Mouse (Mus musculus): ENCODE measurements around the gene Plin1.

- TF ChIP-seq CTCF (IDR thresholded peaks at IDR 0.05; ENCODE audit: low read depth, low read length), result no peak
- no peak for TF ChIP-seq POLR2A (IDR thresholded peaks at IDR 0.05; ENCODE audit: extremely low read depth, insufficient read depth, low read length)
Observed at GRCm38 (mm10) chr7:79710130-79710607, 22.5 kb downstream of the Plin1 start.

All from liver, adult 2 months (tissue).